ENCODE assay signal across 15 mouse cellular contexts in the genomic region with DNA sequence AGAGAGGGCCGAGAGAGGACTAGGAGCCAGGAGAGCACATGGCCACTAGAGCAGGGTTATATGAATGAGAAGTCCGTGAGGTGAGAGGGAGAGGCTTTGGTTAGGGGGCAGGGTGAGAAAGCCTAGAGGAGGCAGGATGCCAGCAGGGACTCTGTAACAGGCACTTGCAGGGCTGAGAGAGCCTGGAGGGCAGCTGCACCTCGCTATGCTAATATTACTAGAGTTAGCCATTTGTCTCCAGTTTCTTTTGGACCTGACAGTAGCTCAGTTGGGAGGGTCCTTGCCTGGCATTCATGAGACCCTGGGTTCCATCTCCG. TPM values are rescaled to one million over a fixed set of nuclear protein-coding genes. Genes with fewer than 3 reads are reported as not detected.
DNase-seq lines count a peak whose midpoint lies in the region; ATAC-seq and TF ChIP-seq lines count a peak whose summit lies in the region.
"Had no signal": no experiment of that assay in that cellular context is flagged by ENCODE, and none has a peak within 500 bp of the region (broad histone marks: within the 10 kb centered on the region; RNA-seq: fewer than 3 reads in every experiment).

No protein-coding gene starts in this region.

- H3K4me2 ChIP-seq in forebrain, embryonic 14.5 days (ENCODE audit: low read length): no peak overlapping the region
- no peak overlapping the region for H3K4me2 ChIP-seq in midbrain, embryonic 14.5 days (ENCODE audit: low read length)
- no peak overlapping the region for H3K4me2 ChIP-seq in midbrain, embryonic 11.5 days
- H3K4me2 ChIP-seq in lung, embryonic 15.5 days: no peak overlapping the region
- no peak overlapping the region for H3K4me2 ChIP-seq in midbrain, postnatal 0 days (ENCODE audit: low read depth, low read length, poor library complexity, severe bottlenecking)
- H3K4me2 ChIP-seq: limb, embryonic 12.5 days had no signal

- WGBS in forebrain, embryonic 14.5 days: 57% methylated on average over 4 of the region's 4 CpGs
- 72% methylated on average over 4 of the region's 4 CpGs for WGBS in forebrain, embryonic 10.5 days
- WGBS in midbrain, embryonic 14.5 days: 59% methylated on average over 4 of the region's 4 CpGs
- WGBS in midbrain, embryonic 11.5 days: 61% methylated on average over 4 of the region's 4 CpGs
- WGBS in lung, embryonic 15.5 days: 47% methylated on average over 4 of the region's 4 CpGs
- WGBS in midbrain, postnatal 0 days: 58% methylated on average over 4 of the region's 4 CpGs

- intact Hi-C loops in gastrocnemius, postnatal 14 days (cut with DNase I; ENCODE audit: low total_unique reads): no loop called here

- H3K27ac ChIP-seq in forebrain, embryonic 14.5 days (ENCODE audit: low read depth, low read length): peak overlapping the region; percentile 59
- no peak overlapping the region for H3K27ac ChIP-seq in forebrain, embryonic 10.5 days
- H3K27ac ChIP-seq in midbrain, embryonic 14.5 days (replicated peaks; ENCODE audit: low read depth, low read length): peak overlapping the region; percentile 10; the same call in 1 of the 2 replicates
- no peak overlapping the region for H3K27ac ChIP-seq in midbrain, embryonic 11.5 days (ENCODE audit: low read depth, low read length)
- peak overlapping the region; percentile 86 for H3K27ac ChIP-seq in lung, embryonic 15.5 days
- H3K27ac ChIP-seq in midbrain, postnatal 0 days (ENCODE audit: low read depth, low read length): peak overlapping the region; percentile 60
- H3K27ac ChIP-seq: heart, adult 2 months; limb, embryonic 12.5 days had no signal

- no peak overlapping the region for H3K4me3 ChIP-seq in forebrain, embryonic 14.5 days (ENCODE audit: low read depth, low read length)
- no peak overlapping the region for H3K4me3 ChIP-seq in forebrain, embryonic 10.5 days
- H3K4me3 ChIP-seq in midbrain, embryonic 14.5 days (replicated peaks; ENCODE audit: low read depth, low read length): no peak overlapping the region
- no peak overlapping the region for H3K4me3 ChIP-seq in midbrain, embryonic 11.5 days (ENCODE audit: low read depth, low read length)
- H3K4me3 ChIP-seq in lung, embryonic 15.5 days: no peak overlapping the region
- H3K4me3 ChIP-seq in midbrain, postnatal 0 days (ENCODE audit: low read depth, low read length): no peak overlapping the region
- H3K4me3 ChIP-seq: heart, adult 2 months; limb, embryonic 12.5 days had no signal

- H3K9ac ChIP-seq in forebrain, embryonic 14.5 days (ENCODE audit: low read length): no peak overlapping the region
- H3K9ac ChIP-seq in midbrain, embryonic 14.5 days (replicated peaks; ENCODE audit: low read length): no peak overlapping the region
- H3K9ac ChIP-seq in midbrain, embryonic 11.5 days (ENCODE audit: low read length): no peak overlapping the region
- no peak overlapping the region for H3K9ac ChIP-seq in lung, embryonic 15.5 days
- H3K9ac ChIP-seq in midbrain, postnatal 0 days (replicated peaks; ENCODE audit: low read length, poor library complexity, severe bottlenecking): no peak overlapping the region
- H3K9ac ChIP-seq: limb, embryonic 12.5 days had no signal

- H3K4me1 ChIP-seq in forebrain, embryonic 14.5 days (ENCODE audit: control insufficient read depth, insufficient read depth, low read length): peaks cover 4% of the 10 kb centered on the region; the same call in 1 of the 2 replicates
- peaks cover 5% of the 10 kb centered on the region for H3K4me1 ChIP-seq in forebrain, embryonic 10.5 days
- peaks cover 3% of the 10 kb centered on the region; the same call in 1 of the 2 replicates for H3K4me1 ChIP-seq in midbrain, embryonic 14.5 days (ENCODE audit: control insufficient read depth, insufficient read depth, low read length)
- H3K4me1 ChIP-seq in midbrain, embryonic 11.5 days (ENCODE audit: control insufficient read depth, insufficient read depth, low read length): peaks cover 2% of the 10 kb centered on the region; the same call in 1 of the 2 replicates
- H3K4me1 ChIP-seq in lung, embryonic 15.5 days: peaks cover 14% of the 10 kb centered on the region; the same call in 1 of the 2 replicates
- no peaks in the 10 kb centered on the region; the same call in 1 of the 2 replicates for H3K4me1 ChIP-seq in midbrain, postnatal 0 days (ENCODE audit: insufficient read depth, low read length)
- H3K4me1 ChIP-seq: limb, embryonic 12.5 days had no signal

- H3K9me3 ChIP-seq in forebrain, embryonic 14.5 days (replicated peaks; ENCODE audit: control insufficient read depth, low read length): no peaks in the 10 kb centered on the region
- no peaks in the 10 kb centered on the region for H3K9me3 ChIP-seq in forebrain, embryonic 10.5 days
- no peaks in the 10 kb centered on the region for H3K9me3 ChIP-seq in midbrain, embryonic 14.5 days (ENCODE audit: control insufficient read depth, low read length)
- no peaks in the 10 kb centered on the region for H3K9me3 ChIP-seq in midbrain, embryonic 11.5 days (ENCODE audit: control insufficient read depth, low read length)
- no peaks in the 10 kb centered on the region for H3K9me3 ChIP-seq in lung, embryonic 15.5 days
- no peaks in the 10 kb centered on the region for H3K9me3 ChIP-seq in midbrain, postnatal 0 days (ENCODE audit: low read length)
- H3K9me3 ChIP-seq: G1E; limb, embryonic 12.5 days had no signal

- no peak for TF ChIP-seq CTCF in midbrain, postnatal 0 days (IDR thresholded peaks at IDR 0.05)

- no peaks in the 10 kb centered on the region for H3K27me3 ChIP-seq in forebrain, embryonic 14.5 days (replicated peaks; ENCODE audit: control insufficient read depth, insufficient read depth, low read length)
- H3K27me3 ChIP-seq in forebrain, embryonic 10.5 days (ENCODE audit: poor library complexity, severe bottlenecking): no peaks in the 10 kb centered on the region
- H3K27me3 ChIP-seq in midbrain, embryonic 14.5 days (ENCODE audit: control insufficient read depth, insufficient read depth, low read length): no peaks in the 10 kb centered on the region
- H3K27me3 ChIP-seq in midbrain, embryonic 11.5 days (ENCODE audit: control insufficient read depth, insufficient read depth, low read length): no peaks in the 10 kb centered on the region
- H3K27me3 ChIP-seq in lung, embryonic 15.5 days: no peaks in the 10 kb centered on the region
- H3K27me3 ChIP-seq in midbrain, postnatal 0 days (ENCODE audit: insufficient read depth, low read length): no peaks in the 10 kb centered on the region
- H3K27me3 ChIP-seq: limb, embryonic 12.5 days had no signal

- ATAC-seq in forebrain, embryonic 14.5 days: no peak
- ATAC-seq in midbrain, embryonic 14.5 days (ENCODE audit: low FRiP score, low TSS enrichment): no peak
- no peak for ATAC-seq in midbrain, embryonic 11.5 days (ENCODE audit: low FRiP score)
- peak; percentile 76; the same call in 1 of the 2 replicates for ATAC-seq in lung, embryonic 15.5 days (ENCODE audit: borderline replicate concordance, extremely low read depth, low FRiP score, low TSS enrichment)
- no peak for ATAC-seq in midbrain, postnatal 0 days (ENCODE audit: low FRiP score)

- DNase-seq in forebrain, embryonic 14.5 days (ENCODE audit: low spot score): peak; percentile 15
- DNase-seq in forebrain, embryonic 10.5 days (ENCODE audit: extremely low spot score, low spot score): no peak
- no peak for DNase-seq in midbrain, embryonic 14.5 days
- DNase-seq in midbrain, embryonic 11.5 days (ENCODE audit: low spot score, missing footprints): no peak
- DNase-seq in midbrain, postnatal 0 days (ENCODE audit: low spot score): no peak
- DNase-seq in gastrocnemius, postnatal 14 days: no peak
- DNase-seq: adrenal gland, adult 8-10 months; heart, adult 2 months; kidney, adult 11 months; kidney, postnatal 25 days; thymus, adult 2 months had no signal

- H3K36me3 ChIP-seq in forebrain, embryonic 14.5 days (ENCODE audit: control insufficient read depth, insufficient read depth, low read length): no peaks in the 10 kb centered on the region
- no peaks in the 10 kb centered on the region for H3K36me3 ChIP-seq in forebrain, embryonic 10.5 days (replicated peaks)
- no peaks in the 10 kb centered on the region for H3K36me3 ChIP-seq in midbrain, embryonic 14.5 days (ENCODE audit: control insufficient read depth, insufficient read depth, low read length)
- H3K36me3 ChIP-seq in midbrain, embryonic 11.5 days (ENCODE audit: control insufficient read depth, insufficient read depth, low read length): no peaks in the 10 kb centered on the region
- no peaks in the 10 kb centered on the region for H3K36me3 ChIP-seq in lung, embryonic 15.5 days
- H3K36me3 ChIP-seq in midbrain, postnatal 0 days (ENCODE audit: insufficient read depth, low read length): no peaks in the 10 kb centered on the region
- H3K36me3 ChIP-seq: G1E; limb, embryonic 12.5 days had no signal

RNA-seq across cellular contexts. Expression of a gene that starts 19.7 kb away (rescaled TPM):
- polyA plus RNA-seq in forebrain, embryonic 14.5 days (2014; fragmentation: Nextera tagmentation; extraction: Ambion mirVana): not detected in 2 replicates
- not detected in 2 replicates for polyA plus RNA-seq in forebrain, embryonic 10.5 days (2016; fragmentation: Nextera tagmentation; extraction: Ambion mirVana)
- polyA plus RNA-seq in midbrain, embryonic 14.5 days (2014; fragmentation: Nextera tagmentation; extraction: Ambion mirVana): not detected in 2 replicates
- not detected in 2 replicates for polyA plus RNA-seq in midbrain, embryonic 11.5 days (2014; fragmentation: Nextera tagmentation; extraction: Ambion mirVana)
- 0.11 and 0.60 TPM in 2 replicates for polyA plus RNA-seq in lung, embryonic 15.5 days (2015; fragmentation: Nextera tagmentation; extraction: Ambion mirVana)
- total RNA-seq in midbrain, postnatal 0 days (2014; rRNA removed): not detected in 2 replicates
- polyA plus RNA-seq in midbrain, postnatal 0 days (2015; fragmentation: Nextera tagmentation; extraction: Ambion mirVana): 0.22 TPM in 1 of 2 replicates, not detected in the other
- total RNA-seq in gastrocnemius, postnatal 14 days (2021): not detected
- polyA plus RNA-seq: G1E; limb, embryonic 12.5 days had no signal

RNA-seq across cellular contexts. Expression of a gene that starts 29.4 kb away (rescaled TPM):
- 0.34 and 0.49 TPM in 2 replicates for polyA plus RNA-seq in forebrain, embryonic 14.5 days (2014; fragmentation: Nextera tagmentation; extraction: Ambion mirVana)
- 0.32 and 0.37 TPM in 2 replicates for polyA plus RNA-seq in forebrain, embryonic 10.5 days (2016; fragmentation: Nextera tagmentation; extraction: Ambion mirVana)
- polyA plus RNA-seq in midbrain, embryonic 14.5 days (2014; fragmentation: Nextera tagmentation; extraction: Ambion mirVana): 0.20 and 0.54 TPM in 2 replicates
- polyA plus RNA-seq in midbrain, embryonic 11.5 days (2014; fragmentation: Nextera tagmentation; extraction: Ambion mirVana): 0.18 and 0.25 TPM in 2 replicates
- polyA plus RNA-seq in lung, embryonic 15.5 days (2015; fragmentation: Nextera tagmentation; extraction: Ambion mirVana): 0.42 and 0.46 TPM in 2 replicates
- 1.3 and 1.7 TPM in 2 replicates for total RNA-seq in midbrain, postnatal 0 days (2014; rRNA removed)
- 0.33 and 0.56 TPM in 2 replicates for polyA plus RNA-seq in midbrain, postnatal 0 days (2015; fragmentation: Nextera tagmentation; extraction: Ambion mirVana)
- total RNA-seq in gastrocnemius, postnatal 14 days (2021): under 1 TPM; 0.22 to 0.35 TPM
- total RNA-seq: common myeloid progenitor, adult 5-6 weeks had no signal

RNA-seq across cellular contexts. Expression of a gene that starts 59.6 kb away (rescaled TPM):
- polyA plus RNA-seq in forebrain, embryonic 14.5 days (2014; fragmentation: Nextera tagmentation; extraction: Ambion mirVana): 106 and 149 TPM in 2 replicates
- 110 and 115 TPM in 2 replicates for polyA plus RNA-seq in forebrain, embryonic 10.5 days (2016; fragmentation: Nextera tagmentation; extraction: Ambion mirVana)
- 183 and 191 TPM in 2 replicates for polyA plus RNA-seq in midbrain, embryonic 14.5 days (2014; fragmentation: Nextera tagmentation; extraction: Ambion mirVana)
- polyA plus RNA-seq in midbrain, embryonic 11.5 days (2014; fragmentation: Nextera tagmentation; extraction: Ambion mirVana): 51.3 and 58.3 TPM in 2 replicates
- 75.9 TPM in 2 replicates for polyA plus RNA-seq in lung, embryonic 15.5 days (2015; fragmentation: Nextera tagmentation; extraction: Ambion mirVana)
- total RNA-seq in midbrain, postnatal 0 days (2014; rRNA removed): 403 and 429 TPM in 2 replicates
- 207 and 213 TPM in 2 replicates for polyA plus RNA-seq in midbrain, postnatal 0 days (2015; fragmentation: Nextera tagmentation; extraction: Ambion mirVana)
- total RNA-seq in gastrocnemius, postnatal 14 days (2021): 10 to 100 TPM; 12.9 to 17.3 TPM

Comparison
In these comparisons a context has a peak if more than half of its experiments do, and no peak if none do; other contexts are left out.
1. H3K27ac ChIP-seq: peak in forebrain, embryonic 14.5 days (single experiment), midbrain, embryonic 14.5 days (single experiment), lung, embryonic 15.5 days (single experiment) and midbrain, postnatal 0 days (single experiment); none in forebrain, embryonic 10.5 days (single experiment) and midbrain, embryonic 11.5 days (single experiment).